Mouse (Mus musculus) layer of hippocampus, adult 18-20 months (tissue): ENCODE results near the gene Fam50b. TPM values are rescaled to one million over a fixed set of nuclear protein-coding genes. Genes with fewer than 3 reads are reported as not detected.
A peak's percentile ranks its signal among the peaks of the same experiment; 100 is the strongest.

Source experiments
- DNase-seq, 2 experiments: peaks; one replicate each; pipeline ENCODE4 v3.0.0; 2022; ENCODE audit warnings: low spot score in 2 of 2
- long read RNA-seq: library from polyadenylated mRNA; stranded (forward); transcript quantifications from one replicate; pipeline ENCODE4 v2.0.0, GENCODE M21; 2021
- total RNA-seq, 2 experiments: library from RNA; stranded (reverse); gene quantifications; 2 replicates each; pipeline ENCODE4 v1.2.3; 2021

The Fam50b gene
- total RNA-seq = not detected
- long read RNA-seq, partial matches to known transcripts = 0 of 1 reads
- long read RNA-seq, other reads (novel, unspliced or antisense) = 1 of 1 reads

DNA sequence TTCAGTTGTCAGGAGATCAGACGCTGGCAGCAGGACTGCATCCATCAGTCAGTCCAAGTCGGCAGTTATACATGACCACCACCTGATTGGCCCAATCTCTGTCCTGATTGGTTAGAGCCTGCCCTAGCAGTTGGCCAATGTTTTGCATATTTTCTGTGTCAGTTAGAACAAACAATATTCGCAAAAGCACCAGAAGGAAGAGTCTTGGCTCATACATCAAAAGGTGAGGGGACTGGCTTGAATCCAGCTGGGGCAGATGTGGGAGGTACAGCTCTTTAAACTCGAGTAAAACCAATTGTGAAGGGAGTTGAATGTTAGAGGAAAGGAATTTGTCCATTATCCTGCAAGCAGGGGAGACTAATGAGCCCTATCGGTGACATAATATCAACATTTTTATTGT, at the start of gene Fam50b:
Fam50b (plus strand) TSS at position 165 of the 400 bp plus-strand sequence.
- DNase-seq = no peak

DNA sequence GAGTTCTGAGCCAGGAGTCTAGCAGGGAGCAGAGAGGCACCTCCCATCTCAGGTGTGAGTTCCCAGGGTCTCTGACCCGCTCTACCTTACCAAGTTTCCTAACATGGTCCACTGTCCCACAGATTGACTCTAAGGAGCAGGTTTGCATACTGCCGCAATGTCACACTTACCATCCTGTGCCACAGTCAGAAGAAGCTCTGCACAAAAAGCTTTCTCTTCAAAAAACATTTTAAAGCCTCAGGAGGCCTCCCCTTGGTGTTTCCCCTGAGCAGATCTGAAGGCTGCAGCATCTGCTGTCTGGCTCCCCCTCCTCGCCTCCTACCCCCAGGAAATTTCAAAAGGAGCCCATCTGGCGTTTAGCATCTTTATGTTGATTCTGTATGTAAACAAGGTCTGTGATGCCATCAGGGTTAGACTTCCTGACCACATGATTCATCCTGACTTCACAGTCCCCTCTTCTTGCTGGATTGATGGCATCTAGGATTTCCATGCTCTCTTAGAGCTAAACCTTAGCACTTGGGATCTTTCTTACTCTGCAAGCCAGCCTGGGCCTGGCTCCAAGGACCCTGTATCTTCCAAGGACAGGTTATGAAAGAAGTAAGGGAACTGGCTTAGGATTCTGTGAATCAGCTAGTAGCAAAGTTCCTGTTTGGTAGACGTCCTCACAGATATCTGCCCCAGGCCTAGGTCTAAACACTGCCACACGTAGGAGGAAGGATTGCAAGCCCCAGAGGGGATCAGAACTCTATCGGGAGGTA, 49.5 kb upstream of the Fam50b start:
- peak; percentile 8 to 17 for DNase-seq

DNA sequence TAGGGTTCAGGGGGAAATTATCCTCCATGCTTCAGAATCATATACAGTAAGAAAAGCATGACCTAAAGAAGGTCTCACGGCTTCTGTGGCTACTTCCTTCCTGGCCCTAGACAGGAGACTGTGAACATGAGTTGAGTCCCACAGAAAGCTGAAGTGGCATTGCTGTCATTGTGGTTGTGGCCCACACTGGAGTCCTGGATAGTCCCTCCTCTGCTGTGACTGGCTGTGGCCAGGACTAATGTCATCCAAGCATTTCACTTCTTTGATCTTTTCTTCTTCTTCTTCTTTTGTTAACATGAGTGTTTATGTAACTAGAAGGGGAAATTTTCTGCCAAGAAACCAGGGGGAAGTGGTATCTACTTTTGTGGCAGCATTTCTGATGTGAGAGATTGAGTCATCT, 43.6 kb upstream of the Fam50b start:
- DNase-seq = no peak

DNA sequence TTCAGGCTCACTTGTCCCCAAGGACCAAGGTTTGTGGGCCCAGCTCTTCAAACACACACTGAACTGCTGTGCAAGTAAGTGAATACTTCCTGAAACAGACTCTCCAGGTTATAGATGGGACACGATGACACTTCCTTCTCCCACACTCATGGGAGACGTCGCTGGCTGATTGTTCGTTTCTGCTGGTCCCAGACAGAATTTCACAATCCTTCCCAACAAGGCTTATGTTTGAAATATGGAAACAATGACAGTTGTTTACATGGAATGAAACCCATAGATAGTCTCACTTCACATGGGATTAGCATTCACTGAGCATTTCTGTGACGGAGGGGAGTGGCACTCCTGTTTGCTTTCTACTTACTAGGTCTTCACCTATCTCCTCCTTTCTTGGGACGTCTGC, 41.5 kb upstream of the Fam50b start:
- DNase-seq = no peak

DNA sequence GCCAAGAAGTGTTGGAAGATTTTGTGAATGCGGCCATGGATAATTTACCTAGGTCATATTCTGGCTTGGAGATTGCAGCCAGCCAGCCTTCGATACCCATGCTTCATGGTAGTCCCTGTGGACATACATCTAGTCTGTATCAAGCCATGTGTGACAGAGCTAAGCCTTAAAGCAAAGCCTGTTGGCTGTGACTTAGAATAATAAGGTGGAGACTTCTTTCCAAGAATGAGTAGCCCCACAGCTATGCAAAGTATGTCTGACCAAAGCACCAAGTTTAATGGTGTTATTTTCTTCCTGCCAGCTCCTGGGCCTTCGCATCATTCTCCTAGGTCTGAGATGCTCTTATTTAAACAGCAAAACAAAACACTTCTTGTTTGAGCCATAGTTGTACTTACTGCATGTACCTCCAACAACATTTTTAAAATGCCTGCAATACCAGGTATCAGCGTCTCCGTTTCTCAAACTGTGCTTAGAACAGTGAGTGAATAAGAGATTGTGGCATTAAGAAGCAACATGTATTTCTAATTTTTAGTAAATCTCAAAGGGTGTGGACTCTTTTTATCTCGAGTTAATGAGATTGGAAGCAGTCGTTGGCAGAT, 37.8 kb upstream of the Fam50b start:
- DNase-seq = no peak

DNA sequence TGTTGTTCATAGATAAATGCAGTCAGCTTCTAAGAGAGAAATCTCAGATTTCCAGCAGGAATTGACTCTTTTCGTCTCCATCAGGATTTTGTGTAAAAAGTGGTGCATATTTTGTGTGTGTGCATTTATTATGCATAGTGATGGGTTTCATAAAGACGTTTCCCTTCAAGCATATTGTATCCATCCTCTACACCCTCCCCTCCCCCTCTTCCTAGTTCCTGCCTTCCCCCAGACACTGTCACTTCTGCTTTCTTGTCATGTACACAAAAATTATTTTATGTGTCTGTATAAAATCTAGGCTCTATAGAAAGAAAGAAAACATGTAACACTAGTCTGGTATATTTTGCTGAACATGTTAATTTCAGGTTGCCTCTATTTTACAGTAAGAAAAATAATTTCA, 34.6 kb upstream of the Fam50b start:
- no peak for DNase-seq

DNA sequence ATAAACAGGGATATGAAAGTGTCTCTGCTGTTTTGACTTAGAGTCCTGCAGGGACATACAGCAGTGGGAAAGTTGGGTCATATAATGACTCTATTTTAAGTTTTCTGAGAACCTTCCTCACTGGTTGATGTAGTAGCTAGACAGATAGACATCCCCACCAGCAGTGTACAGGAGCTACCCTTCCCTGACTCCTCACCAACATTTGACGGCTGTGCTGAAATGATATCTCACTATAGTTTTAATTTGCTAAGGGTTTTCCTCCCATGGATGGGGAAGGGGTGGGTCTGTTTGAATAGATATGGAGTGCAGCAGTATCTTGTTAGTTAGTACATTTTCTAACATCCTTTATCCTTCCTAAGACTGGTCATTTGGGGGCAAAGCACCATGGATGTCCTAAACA, 34.0 kb upstream of the Fam50b start:
- DNase-seq = no peak

DNA sequence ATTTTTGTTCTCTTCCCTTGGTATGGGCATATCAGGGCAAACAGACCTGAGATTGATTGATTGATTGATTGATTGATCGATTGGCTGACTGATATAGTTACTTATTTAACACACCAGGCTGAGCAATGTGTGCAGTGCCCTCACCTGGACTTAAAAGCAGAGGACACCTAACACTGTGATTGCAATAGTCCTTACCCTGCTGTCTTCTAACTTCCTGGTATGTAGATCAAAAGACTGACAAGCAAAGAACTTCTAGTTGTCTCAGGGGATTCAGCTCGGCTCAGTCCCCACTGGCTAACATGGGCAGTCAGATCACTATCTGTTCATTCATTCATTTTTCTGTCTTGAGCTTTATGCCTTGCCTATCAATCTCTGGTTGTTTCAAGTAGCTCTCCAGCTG, 31.3 kb upstream of the Fam50b start:
- DNase-seq = no peak

DNA sequence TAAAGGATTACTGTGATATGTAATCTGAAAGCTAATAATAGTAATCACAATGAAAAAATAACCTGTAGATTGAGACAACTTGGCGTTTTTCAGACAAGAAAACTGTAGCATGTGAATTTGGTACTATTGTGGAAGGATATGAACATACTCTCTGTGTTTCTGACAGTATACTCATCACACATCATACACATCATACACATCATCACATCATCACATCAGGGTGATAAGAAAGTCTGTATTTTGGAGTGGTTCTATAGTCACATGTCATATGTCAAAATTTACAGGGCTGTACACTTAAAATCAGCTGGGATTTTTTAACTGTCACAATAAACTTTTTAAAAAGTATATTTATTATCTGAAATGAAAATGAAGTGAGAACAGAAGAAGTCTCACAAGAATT, 30.9 kb upstream of the Fam50b start:
- DNase-seq = no peak

DNA sequence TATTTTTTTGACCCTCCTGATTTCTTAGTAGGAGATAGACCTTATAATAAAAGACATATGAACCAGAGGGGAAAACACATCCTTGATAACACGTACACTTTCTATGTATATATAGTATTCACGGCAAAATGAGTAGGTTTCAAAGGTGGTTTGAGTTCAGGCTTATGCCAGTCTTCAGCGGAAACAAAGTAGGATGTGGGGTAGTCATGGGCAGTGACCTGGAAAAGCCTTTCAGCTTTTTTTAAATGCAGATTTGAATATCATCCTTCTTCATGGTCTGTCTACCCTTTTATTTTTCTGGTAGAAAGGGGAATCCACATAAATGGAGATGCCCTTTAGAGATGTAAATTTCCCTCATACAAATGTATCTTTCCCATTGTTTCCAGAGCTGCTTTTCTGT, 29.8 kb upstream of the Fam50b start:
- DNase-seq = no peak

DNA sequence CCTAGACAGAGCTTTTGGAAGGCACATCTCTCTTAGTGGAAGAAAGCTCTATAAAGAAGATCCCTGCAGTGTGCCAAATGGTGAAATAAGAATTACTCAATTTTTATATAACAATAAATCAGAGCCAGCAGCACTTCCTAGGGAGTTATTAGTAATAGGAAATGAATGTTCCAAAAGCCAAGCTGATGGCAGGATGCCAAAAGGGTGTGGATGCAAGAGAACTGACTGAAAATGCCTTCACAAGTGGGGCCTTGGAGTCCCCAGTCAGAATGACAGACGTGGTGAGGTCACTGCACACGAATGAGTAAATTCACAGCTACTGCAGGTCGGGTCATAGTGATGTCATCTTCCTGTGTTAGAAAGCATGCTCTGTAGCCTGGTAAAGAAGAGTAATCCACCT, 25.7 kb upstream of the Fam50b start:
- peak; percentile 62 to 77 for DNase-seq

DNA sequence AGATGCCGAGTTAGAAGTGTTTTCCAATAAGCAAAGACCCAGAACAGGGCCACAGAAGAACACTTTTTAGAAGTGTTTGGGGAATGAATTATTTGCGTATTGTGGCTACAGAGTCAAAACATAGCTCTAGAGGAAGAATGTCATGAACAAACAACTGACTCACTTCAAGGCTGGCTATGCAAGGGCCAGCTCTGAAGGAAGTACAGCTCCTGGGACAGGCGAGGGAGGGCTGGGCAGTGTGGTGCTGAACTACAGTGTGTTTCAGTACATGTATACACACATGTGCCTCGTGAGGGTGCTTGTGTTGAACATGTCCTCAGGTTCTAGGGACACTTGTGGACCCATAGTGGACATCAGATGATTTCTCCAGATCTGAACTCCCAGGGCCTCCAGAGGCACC, 25.1 kb upstream of the Fam50b start:
- DNase-seq = no peak

DNA sequence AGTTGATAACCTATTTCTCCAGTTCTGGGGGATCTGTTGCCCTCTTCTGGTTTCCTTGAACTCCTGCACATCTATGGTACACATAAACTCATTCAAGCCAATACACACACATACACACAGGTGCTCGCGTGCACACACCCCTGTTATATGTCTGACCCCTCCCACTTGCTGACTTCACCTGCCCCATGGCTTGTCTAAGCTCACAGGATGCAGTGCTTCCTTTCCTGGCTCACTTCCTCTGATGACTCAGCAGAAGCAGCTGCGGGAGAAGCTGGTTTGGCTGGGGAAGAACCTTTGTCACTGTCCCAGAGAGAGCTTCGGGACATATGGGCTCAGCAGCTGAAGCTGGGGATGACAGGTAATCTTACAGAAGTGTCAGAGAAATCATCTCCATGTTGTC, 23.2 kb upstream of the Fam50b start:
- DNase-seq = no peak

DNA sequence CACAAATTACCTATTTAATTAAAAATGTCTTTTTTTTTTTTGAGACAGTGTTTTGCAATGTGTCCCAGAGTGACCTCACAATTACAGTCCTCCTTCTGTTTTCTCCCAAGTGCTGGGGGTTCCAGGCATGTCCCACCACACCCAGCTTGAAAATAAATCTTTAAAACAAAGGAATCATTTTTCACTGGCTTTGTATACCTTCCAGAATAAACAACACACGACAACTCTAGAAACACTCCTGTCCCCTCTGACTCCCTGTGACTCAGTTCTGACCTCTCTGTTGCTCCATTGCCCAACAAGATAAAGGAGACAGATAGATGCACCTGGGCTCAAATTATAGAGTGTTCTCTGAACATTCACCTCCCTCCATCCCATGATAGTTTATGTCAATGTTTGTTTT, 21.8 kb upstream of the Fam50b start:
- no peak for DNase-seq

DNA sequence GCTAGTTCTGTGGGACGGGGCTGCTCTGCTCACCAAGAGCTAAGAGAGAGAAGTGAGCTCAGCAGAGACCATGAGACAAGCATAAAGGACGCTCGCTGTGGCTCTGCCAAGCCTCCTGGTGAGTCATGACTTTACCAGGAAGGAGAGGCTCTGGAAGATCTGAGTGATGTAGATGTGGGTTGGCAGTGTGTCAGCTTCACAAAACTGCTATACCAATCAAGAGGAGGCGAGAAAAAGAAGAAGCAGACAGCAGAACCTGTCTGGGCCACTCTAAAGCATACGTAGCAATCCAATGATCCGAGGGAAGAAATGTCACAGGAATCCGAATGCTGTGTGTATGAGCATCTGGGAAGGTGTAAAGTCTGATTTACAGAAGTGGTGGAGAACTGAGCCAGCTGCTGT, 19.2 kb upstream of the Fam50b start:
- peak; percentile 35 to 54 for DNase-seq

DNA sequence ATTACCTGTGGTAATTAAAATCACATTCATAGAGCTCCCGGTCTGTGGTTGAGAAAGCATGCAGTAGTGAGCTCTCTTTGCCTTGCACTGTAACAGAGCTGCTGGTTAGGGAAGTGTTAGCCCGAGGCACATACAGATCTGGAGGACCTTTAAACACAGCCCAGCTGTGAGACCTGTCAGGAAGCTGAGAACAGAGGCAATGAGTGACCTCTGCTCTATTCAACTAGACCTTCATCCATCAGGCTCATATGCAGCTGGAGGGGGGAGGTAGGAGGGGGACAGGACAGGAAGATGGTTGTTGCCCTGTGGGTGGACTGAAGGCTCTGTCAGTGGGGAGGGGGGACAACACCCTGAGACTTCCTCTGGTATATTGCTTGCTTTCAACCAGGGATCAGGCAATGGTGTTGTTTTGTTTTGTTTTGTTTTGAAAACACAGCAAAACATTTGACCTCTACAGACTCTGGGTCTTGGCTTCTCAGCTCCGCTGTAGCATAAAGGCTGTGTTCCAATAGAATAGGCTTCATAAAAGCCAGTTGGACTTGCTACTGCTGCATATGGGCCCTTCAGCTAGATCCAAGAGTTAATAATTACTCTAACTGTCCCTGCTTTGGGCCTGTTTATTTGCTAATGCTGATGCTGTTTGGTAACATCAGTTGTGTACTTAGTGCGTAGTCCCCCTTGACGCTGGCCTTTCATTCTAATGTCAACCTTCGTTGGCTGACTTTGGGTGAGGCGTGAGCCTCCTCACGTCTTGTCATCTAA, 9.6 kb upstream of the Fam50b start:
- no peak for DNase-seq

DNA sequence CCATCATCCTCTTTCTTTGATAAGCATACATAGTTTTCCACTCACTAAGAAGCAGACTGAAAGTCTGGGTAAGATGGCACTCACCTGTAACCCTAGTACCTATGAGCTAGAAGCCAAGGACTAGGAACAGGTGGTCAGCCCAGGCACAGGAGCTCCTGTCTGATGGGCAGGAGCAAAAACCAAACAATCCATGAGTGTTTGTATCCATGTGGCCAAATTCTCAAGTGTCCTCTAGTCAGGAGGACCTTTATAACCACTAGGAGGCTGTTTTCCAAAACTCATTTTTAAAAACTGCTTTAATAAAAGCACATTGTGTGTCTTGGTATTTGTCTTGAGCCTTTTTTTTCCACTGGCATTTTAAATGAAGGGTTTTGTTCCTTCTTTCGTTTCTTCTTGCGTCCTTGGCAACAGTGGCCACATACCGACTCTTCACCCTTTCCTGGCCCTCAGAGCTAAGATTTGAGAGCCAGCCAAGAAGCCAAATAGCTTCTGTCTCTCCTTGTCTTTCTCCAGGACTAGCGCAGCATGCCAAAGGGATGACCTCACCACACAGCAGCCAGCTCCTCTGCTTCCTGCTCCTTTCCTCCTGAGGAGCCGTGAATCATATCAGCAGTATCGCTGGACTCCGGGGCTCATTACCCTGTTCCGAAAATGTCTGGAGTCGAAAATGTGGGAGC, 8.7 kb upstream of the Fam50b start:
- no peak for DNase-seq

DNA sequence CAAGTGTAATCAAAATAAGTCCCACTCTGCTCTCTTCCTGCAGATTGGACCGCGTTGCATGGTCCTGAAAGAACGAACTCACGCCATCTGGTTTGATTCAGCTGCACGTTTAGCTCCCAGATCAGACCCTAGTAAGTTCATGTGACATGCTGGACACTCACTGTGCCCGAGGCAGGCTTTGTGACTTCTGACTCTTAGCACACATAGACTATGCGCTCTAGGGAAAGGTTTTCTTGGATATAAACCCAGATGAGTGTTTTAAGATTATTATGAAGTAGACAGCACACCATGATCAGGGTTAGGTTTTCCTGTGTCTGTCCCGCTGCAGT, 8.2 kb upstream of the Fam50b start:
- peak in 1 of 2 experiments; percentile 9 for DNase-seq

DNA sequence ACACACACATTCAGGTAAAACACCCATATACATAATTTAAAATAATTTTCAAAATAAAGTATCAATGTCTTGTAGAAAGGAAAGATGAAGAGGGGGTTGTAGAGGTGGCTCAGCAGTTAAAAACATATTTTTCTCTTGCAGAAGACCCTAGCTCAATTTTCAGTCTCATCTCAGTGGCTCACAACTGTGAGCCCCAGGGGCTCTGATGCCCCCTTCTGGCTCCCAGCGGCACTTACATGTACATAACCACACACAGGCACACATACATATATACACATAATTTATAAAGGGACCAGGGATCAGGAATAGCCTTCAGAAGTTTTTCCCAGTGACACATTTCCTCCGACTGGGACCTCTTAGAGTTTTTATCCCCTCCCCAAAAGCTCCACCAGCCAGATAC, 7.6 kb upstream of the Fam50b start:
- no peak for DNase-seq

DNA sequence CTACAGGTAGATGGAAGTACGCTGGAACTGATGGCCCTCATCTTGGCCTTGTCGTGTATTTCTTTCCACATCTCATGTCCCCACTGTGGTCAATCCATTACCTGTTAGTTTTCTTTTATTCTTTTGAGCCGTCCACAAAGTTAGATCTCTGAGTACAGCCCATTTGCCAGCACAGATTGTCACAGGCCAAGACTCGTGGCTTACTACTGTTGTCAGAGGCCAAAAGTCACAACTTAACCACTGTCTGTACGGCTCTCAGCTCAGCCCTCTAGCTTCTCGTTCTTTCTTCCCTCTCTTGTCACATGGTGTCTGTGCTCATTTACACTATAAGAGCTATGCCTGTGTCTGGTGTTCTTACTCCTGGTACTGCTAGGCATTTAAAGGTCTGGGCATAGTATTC, 3.1 kb upstream of the Fam50b start:
- no peak for DNase-seq

DNA sequence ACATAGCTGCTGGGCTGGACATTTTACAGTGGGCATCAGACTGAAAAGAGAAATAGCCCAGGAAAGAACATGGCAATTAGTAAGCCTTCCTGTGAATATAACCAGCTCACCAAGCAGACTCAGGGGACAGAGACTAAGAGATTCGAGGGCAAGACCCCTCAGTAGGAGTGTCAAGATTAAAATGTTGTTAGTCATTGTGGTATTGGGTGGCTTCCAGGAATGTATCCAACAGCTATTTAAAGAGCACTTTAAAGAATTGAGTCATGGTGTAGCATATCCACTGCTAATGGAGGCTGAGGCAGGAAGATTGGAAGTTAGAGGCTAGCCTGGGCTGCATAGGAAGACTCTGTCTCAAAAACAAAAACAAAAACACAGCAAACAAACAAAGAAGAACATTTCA, 870 bp upstream of the Fam50b start:
- no peak for DNase-seq
